Mouse (Mus musculus) neural tube, embryonic 15.5 days (tissue): Measurements from ENCODE around the gene 1600014C23Rik. TPM values are rescaled to one million over a fixed set of nuclear protein-coding genes. Genes with fewer than 3 reads are reported as not detected.

Experiments
- ATAC-seq: fragments of 200-750 bp; cut with Nextera tagmentation; 2 replicates; pipeline ENCODE4 v1.8.0; 2017; ENCODE audit warnings: mild to moderate bottlenecking, moderate TSS enrichment, moderate library complexity; ENCODE audit not compliant: low FRiP score
- H3K27ac ChIP-seq: fragments of 300-500 bp; sonication (generic); replicated peaks from 2 replicates; pipeline ENCODE4 v1.5.1; 2015; ENCODE audit warnings: mild to moderate bottlenecking, inconsistent platforms
- H3K27me3 ChIP-seq: fragments of 300-500 bp; sonication (generic); replicated peaks from 2 replicates; pipeline ENCODE4 v1.6.1; 2015; ENCODE audit warnings: inconsistent platforms
- H3K36me3 ChIP-seq: fragments of 300-500 bp; sonication (generic); 2 replicates; pipeline ENCODE4 v1.6.1; 2015; ENCODE audit warnings: inconsistent platforms
- H3K4me1 ChIP-seq: fragments of 300-500 bp; sonication (generic); 2 replicates; pipeline ENCODE4 v1.6.1; 2015; ENCODE audit warnings: inconsistent platforms
- H3K4me2 ChIP-seq: fragments of 300-500 bp; sonication (generic); 2 replicates; pipeline ENCODE4 v1.6.1; 2015; ENCODE audit warnings: inconsistent platforms, mild to moderate bottlenecking, moderate library complexity
- H3K4me3 ChIP-seq: fragments of 300-500 bp; sonication (generic); replicated peaks from 2 replicates; pipeline ENCODE4 v1.5.1; 2015; ENCODE audit warnings: mild to moderate bottlenecking, inconsistent platforms
- H3K9ac ChIP-seq: fragments of 300-500 bp; sonication (generic); replicated peaks from 2 replicates; pipeline ENCODE4 v1.6.1; 2015; ENCODE audit warnings: mild to moderate bottlenecking, inconsistent platforms
- H3K9me3 ChIP-seq: fragments of 300-500 bp; sonication (generic); replicated peaks from 2 replicates; pipeline ENCODE4 v1.6.1; 2016; ENCODE audit warnings: inconsistent platforms
- WGBS: fragments of 180-500 bp; shearing (Covaris S2); methylation state at CpG from one replicate; pipeline ENCODE4 v1.1.7; 2015; ENCODE audit warnings: mixed read lengths; 5-methylcytosine and 5-hydroxymethylcytosine counted together
- polyA plus RNA-seq: library from polyadenylated mRNA; unstranded; fragments of >200 nt; fragmentation: Nextera tagmentation; extraction: Ambion mirVana; gene quantifications from 2 replicates; pipeline ENCODE4 v1.2.1, GENCODE M21; 2015

Gene 1600014C23Rik
- polyA plus RNA-seq, result 0.40 TPM in 1 of 2 replicates, not detected in the other

DNA sequence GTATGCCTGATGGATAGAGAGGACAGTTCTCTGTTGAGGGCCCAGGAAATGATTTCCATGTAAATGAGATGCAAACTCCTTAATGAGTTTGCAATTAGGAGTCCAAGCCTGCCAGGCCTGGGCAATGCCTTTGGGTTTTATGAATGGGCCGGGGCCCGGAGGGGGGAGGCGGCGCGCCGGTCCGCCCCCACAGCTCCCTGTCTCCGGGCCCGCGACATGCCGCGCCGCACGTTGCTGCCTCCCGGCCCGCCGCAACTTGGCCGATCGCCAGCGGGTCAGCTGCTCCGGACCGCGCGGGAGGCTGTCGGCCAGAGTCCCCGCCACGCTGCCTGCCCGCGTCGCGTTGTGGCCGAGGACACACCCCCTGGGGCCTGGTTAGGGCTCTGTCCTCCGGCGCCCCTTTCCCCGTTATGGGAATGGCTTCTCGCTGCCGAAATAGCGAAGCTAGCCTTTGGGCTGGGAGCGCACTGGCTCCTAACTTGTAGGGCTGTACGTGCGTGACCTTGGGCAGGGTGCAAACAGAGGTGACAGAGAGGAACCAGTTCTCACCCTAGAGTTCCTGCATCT, at the start of gene 1600014C23Rik:
TSS of gene 1600014C23Rik (minus strand) at position 110 of the 567 bp plus-strand sequence.
- H3K9me3 ChIP-seq, result no peaks in the 10 kb centered on the region
- peak within 1 kb of the TSS; percentile 76 for H3K4me2 ChIP-seq
- 1% methylated on average over 40 of the region's 41 CpGs for WGBS
- peak within 1 kb of the TSS; percentile 51 for H3K27ac ChIP-seq
- H3K36me3 ChIP-seq, result no peaks in the 10 kb centered on the region
- peak; percentile 22; the same call in 1 of the 2 replicates for ATAC-seq
- H3K4me3 ChIP-seq, result peak within 1 kb of the TSS; percentile 38
- peaks cover 38% of the 10 kb centered on the region for H3K4me1 ChIP-seq
- peaks cover 7% of the 10 kb centered on the region; the same call in 1 of the 2 replicates for H3K27me3 ChIP-seq
- H3K9ac ChIP-seq, result peak within 1 kb of the TSS; percentile 51

GRCm38 (mm10) chr17:45778446-45778845, 44.8 kb upstream of the 1600014C23Rik start:
- H3K9ac ChIP-seq, result no peak overlapping the region
- no peak overlapping the region for H3K4me3 ChIP-seq
- no peaks in the 10 kb centered on the region for H3K36me3 ChIP-seq
- no peak for ATAC-seq
- H3K4me1 ChIP-seq, result no peaks in the 10 kb centered on the region
- WGBS, result 88% methylated on average over 4 of the region's 4 CpGs
- no peaks in the 10 kb centered on the region for H3K9me3 ChIP-seq
- H3K27ac ChIP-seq, result no peak overlapping the region
- H3K27me3 ChIP-seq, result no peaks in the 10 kb centered on the region
- no peak overlapping the region for H3K4me2 ChIP-seq

DNA sequence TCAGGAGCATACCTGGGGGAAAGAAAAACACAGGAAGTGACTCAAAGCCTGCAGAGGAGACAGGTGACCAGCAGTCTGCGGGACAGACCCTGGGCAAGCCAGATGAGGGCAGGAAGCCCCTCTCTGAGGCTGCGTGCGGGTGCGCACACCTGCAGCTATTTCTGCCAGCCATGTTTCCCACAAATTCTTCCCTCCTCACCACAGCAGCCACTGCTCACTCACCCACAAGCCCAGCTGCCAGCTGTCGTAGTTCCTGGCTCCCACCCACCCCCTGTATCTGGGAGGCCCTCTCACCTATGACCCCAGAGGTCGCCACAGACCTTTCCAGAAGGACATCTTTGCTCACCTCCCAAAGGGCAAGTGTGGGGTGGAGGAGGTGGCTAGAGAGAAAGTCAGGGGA, 43.8 kb upstream of the 1600014C23Rik start:
- ATAC-seq, result no peak
- 85% methylated on average over 6 of the region's 6 CpGs for WGBS
- H3K27ac ChIP-seq, result no peak overlapping the region
- no peaks in the 10 kb centered on the region for H3K36me3 ChIP-seq
- H3K4me2 ChIP-seq, result no peak overlapping the region
- no peaks in the 10 kb centered on the region for H3K9me3 ChIP-seq
- no peaks in the 10 kb centered on the region for H3K4me1 ChIP-seq
- no peak overlapping the region for H3K4me3 ChIP-seq
- H3K27me3 ChIP-seq, result no peaks in the 10 kb centered on the region
- H3K9ac ChIP-seq, result no peak overlapping the region

DNA sequence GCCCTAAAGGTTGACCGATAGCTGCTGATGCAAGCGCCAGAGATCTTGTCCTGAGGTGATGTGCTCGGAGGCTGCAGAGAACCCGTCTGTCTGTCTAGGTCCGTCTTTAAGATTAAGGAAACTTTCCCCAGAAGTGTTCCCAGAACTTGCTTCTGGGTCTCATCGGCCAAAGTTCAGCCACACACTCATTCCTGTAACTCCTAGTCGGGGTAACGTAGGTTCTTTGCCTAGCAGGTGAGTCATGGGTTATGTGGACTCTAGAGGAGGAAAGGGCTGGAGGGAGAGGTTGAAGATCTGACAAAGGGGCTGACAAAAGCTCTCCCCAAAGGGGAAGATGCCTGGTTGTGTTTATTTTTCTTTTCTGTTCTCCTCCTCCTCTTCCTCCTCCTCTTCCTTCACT, 42.5 kb upstream of the 1600014C23Rik start:
- Histone ChIP-seq H3K9me3 (no peaks in the 10 kb centered on the region), H3K36me3 (no peaks in the 10 kb centered on the region), H3K4me1 (no peaks in the 10 kb centered on the region), H3K9ac (no peak overlapping the region), H3K4me3 (no peak overlapping the region), H3K27ac (no peak overlapping the region), H3K4me2 (no peak overlapping the region), H3K27me3 (no peaks in the 10 kb centered on the region)
- 94% methylated on average over 8 of the region's 8 CpGs for WGBS
- ATAC-seq, result no peak

DNA sequence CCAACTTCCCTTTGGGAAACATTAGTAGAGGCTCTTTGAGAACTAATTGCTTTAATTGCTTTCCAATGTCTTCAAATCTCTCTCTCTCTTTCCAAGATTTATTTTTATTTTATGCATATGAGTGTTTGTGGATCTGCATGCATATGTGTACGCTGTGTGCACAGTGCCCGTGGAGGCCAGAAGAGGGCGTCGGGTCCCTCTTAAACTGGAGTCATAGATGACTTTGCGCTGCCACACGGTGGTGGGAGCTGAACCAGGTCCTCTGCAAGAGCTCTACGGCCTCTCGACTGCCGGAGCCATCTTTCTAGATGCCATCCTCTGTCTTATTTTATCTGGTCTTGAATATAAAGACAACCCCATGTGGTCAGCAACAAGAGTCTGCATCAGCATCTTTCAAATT, 41.8 kb upstream of the 1600014C23Rik start:
- ATAC-seq, result no peak
- Histone ChIP-seq H3K4me1 (peaks cover 3% of the 10 kb centered on the region; the same call in 1 of the 2 replicates), H3K4me2 (no peak overlapping the region), H3K9ac (no peak overlapping the region), H3K27ac (no peak overlapping the region), H3K4me3 (no peak overlapping the region), H3K36me3 (no peaks in the 10 kb centered on the region), H3K27me3 (no peaks in the 10 kb centered on the region), H3K9me3 (no peaks in the 10 kb centered on the region)
- 92% methylated on average over 9 of the region's 9 CpGs for WGBS

DNA sequence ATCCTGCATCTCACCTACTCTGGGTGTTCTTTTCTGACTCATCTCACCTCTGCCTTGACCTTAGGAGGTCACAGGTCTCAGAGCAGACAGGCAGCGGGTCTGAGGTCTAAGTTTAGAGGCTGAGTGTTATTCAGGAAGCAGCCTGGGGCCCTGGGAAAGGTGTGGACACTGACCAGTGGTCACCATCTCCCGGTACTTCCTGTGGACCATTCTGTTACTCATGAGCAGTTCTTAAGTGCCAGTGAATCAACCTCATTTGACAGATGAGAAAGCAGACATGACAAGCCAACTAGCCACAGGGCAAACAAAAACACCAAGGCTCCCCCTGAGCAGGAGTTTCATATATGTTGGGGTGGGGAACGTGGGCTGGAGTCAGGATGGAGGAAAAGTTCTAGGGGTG, 38.9 kb upstream of the 1600014C23Rik start:
- H3K4me2 ChIP-seq, result no peak overlapping the region
- no peaks in the 10 kb centered on the region for H3K9me3 ChIP-seq
- 80% methylated on average over 3 of the region's 3 CpGs for WGBS
- H3K36me3 ChIP-seq, result no peaks in the 10 kb centered on the region
- H3K4me1 ChIP-seq, result peaks cover 7% of the 10 kb centered on the region; the same call in 1 of the 2 replicates
- H3K4me3 ChIP-seq, result no peak overlapping the region
- no peak for ATAC-seq
- no peak overlapping the region for H3K27ac ChIP-seq
- no peak overlapping the region for H3K9ac ChIP-seq
- no peaks in the 10 kb centered on the region for H3K27me3 ChIP-seq

DNA sequence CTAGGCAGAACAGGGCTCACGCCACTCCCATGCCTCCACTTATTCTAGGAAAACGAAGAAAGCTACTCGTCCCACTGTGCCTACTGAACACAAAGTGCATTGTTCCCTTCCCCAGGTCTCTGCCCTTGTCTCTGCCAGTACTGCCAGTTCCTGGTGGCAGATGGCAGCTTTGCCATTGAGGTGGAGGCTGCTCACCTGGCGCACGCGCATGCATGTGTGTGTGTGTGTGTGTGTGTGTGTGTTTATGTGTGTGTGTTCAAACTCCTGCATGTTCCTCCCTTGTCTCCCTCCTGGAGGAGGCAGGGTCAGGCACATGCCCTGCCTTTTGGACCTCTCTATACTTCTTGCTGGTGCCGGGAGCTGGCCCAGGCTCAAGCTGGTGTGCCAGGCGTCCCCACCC, 38.5 kb upstream of the 1600014C23Rik start:
- H3K9ac ChIP-seq, result no peak overlapping the region
- no peak for ATAC-seq
- H3K4me2 ChIP-seq, result no peak overlapping the region
- H3K4me3 ChIP-seq, result no peak overlapping the region
- WGBS, result 89% methylated on average over 8 of the region's 8 CpGs
- no peak overlapping the region for H3K27ac ChIP-seq
- peaks cover 11% of the 10 kb centered on the region for H3K4me1 ChIP-seq
- H3K36me3 ChIP-seq, result no peaks in the 10 kb centered on the region
- no peaks in the 10 kb centered on the region for H3K27me3 ChIP-seq
- H3K9me3 ChIP-seq, result no peaks in the 10 kb centered on the region

DNA sequence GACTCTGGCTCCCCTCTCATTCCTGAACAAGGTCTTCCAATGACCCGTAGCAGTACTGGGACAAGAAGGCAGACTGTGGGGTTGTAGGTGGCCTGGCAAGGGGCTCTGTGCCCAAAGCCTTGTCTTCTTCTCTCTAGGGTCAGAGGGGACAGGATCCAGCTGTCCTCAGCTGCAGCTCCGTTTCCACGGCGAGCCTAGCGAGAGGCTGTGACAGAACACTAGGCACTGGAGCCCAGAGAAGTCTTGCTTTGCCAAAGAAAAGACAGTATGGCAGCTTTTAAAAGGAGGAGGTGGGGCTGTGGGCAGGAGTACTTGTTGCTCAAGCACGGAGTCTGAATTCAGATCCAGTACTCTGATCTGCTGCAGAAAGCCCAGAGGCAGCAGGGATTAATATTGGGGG, 36.8 kb upstream of the 1600014C23Rik start:
- WGBS, result 52% methylated on average over 6 of the region's 6 CpGs
- ATAC-seq, result no peak

GRCm38 (mm10) chr17:45769821-45770220, 36.2 kb upstream of the 1600014C23Rik start:
- Histone ChIP-seq H3K9me3 (no peaks in the 10 kb centered on the region), H3K4me3 (no peak overlapping the region), H3K4me1 (peaks cover 23% of the 10 kb centered on the region), H3K27ac (no peak overlapping the region), H3K36me3 (no peaks in the 10 kb centered on the region), H3K27me3 (no peaks in the 10 kb centered on the region), H3K4me2 (no peak overlapping the region), H3K9ac (no peak overlapping the region)
- WGBS, result 82% methylated on average over 6 of the region's 6 CpGs
- no peak for ATAC-seq

More for the DNA sequence above, 36.8 kb upstream of the 1600014C23Rik start:
- Histone ChIP-seq H3K4me3 (no peak overlapping the region), H3K27ac (no peak overlapping the region), H3K36me3 (no peaks in the 10 kb centered on the region), H3K4me1 (peaks cover 23% of the 10 kb centered on the region), H3K9ac (no peak overlapping the region), H3K9me3 (no peaks in the 10 kb centered on the region), H3K27me3 (no peaks in the 10 kb centered on the region), H3K4me2 (no peak overlapping the region)

- H3K9me3 ChIP-seq, result no peaks in the 10 kb centered on the region
- no peak overlapping the region for H3K9ac ChIP-seq
- no peak for ATAC-seq
- peaks cover 23% of the 10 kb centered on the region for H3K4me1 ChIP-seq
- no peak overlapping the region for H3K27ac ChIP-seq
- no peak overlapping the region for H3K4me2 ChIP-seq
- H3K4me3 ChIP-seq, result no peak overlapping the region
- no peaks in the 10 kb centered on the region for H3K36me3 ChIP-seq
- no peaks in the 10 kb centered on the region for H3K27me3 ChIP-seq
- WGBS, result 48% methylated on average over 9 of the region's 9 CpGs
These were observed 34.0 kb upstream of the 1600014C23Rik start for GRCm38 (mm10) chr17:45767536-45768146.

DNA sequence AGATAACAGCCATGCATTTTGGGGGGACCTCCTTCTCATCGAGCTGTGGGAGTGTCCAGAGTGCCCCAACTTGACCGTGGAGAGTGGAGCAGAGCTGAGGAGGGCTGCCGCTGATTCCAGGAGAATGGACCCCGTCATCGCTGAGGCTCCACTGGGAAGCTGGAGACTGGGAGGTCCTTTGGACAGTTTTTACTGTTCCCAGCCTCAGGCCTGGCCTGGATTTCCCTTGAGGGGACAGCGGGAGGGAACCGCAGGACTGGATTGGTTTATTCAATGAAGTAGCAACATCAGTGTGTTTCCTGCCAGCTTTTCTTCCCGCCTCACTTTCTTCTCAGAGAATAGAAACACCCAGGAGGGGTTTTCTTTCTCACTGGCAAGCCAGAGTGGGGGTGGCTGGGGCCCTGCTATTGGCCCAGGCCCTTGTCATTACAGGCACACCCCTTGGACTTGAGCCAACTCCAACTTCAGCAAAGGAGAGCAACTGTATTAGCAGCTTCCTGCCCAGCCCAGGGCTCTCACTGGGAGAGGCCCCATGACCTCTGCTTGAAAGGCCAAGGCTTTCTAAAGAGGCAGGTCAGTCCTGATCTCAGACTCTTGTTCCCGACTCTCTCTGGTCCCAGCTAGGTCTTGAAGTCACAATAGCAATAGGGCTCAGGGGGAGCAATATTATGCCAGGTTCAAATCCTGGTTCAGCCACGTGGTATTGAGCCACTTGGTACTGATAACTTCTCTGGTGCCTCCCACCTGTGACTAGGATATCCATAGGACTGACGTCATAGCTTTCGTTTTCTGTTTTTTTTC, 33.3 kb upstream of the 1600014C23Rik start:
- peak; percentile 74 for ATAC-seq
- 0 out of 2 replicates have a peak overlapping the region, but pooled peaks have one; percentile 6 for H3K4me2 ChIP-seq

GRCm38 (mm10) chr17:45765914-45766313, 32.3 kb upstream of the 1600014C23Rik start:
- no peak for ATAC-seq
- WGBS, result 89% methylated on average over 3 of the region's 3 CpGs
- H3K27ac ChIP-seq, result no peak overlapping the region
- H3K4me1 ChIP-seq, result peaks cover 35% of the 10 kb centered on the region
- H3K27me3 ChIP-seq, result no peaks in the 10 kb centered on the region
- no peaks in the 10 kb centered on the region for H3K9me3 ChIP-seq
- H3K4me2 ChIP-seq, result no peak overlapping the region
- H3K9ac ChIP-seq, result no peak overlapping the region
- H3K4me3 ChIP-seq, result no peak overlapping the region
- no peaks in the 10 kb centered on the region for H3K36me3 ChIP-seq

More for the DNA sequence above, 33.3 kb upstream of the 1600014C23Rik start:
- H3K9ac ChIP-seq, result no peak overlapping the region
- H3K4me1 ChIP-seq, result peaks cover 26% of the 10 kb centered on the region
- H3K27ac ChIP-seq, result peak overlapping the region; percentile 76
- WGBS, result 11% methylated on average over 12 of the region's 12 CpGs
- no peak overlapping the region for H3K4me3 ChIP-seq
- H3K27me3 ChIP-seq, result no peaks in the 10 kb centered on the region
- no peaks in the 10 kb centered on the region for H3K9me3 ChIP-seq
- H3K36me3 ChIP-seq, result no peaks in the 10 kb centered on the region
